Mouse (Mus musculus) CD4-positive helper T cell, adult 2 months (primary cell): ENCODE data around the gene Atr.
"Not testable (repeated sequence)": the region's sequence is repeated elsewhere in the genome, so short reads cannot be mapped to it uniquely, and the experiment has no call there.

Source experiments
- DNase-seq: peaks from one replicate; pipeline ENCODE4 v3.0.0-alpha.2; 2012; ENCODE audit warnings: low read depth, missing footprints, low spot score

Gene Atr

GRCm38 (mm10) chr9:95932855-95933254 is 75.5 kb downstream of the Atr start:
- DNase-seq = peak; percentile 5

- no peak for DNase-seq
Observed at GRCm38 (mm10) chr9:95953658-95954057, 96.3 kb downstream of the Atr start.

- DNase-seq = no peak
Observed at GRCm38 (mm10) chr9:95954226-95954584, 96.8 kb downstream of the Atr start.

- DNase-seq = peak; percentile 95
Observed at GRCm38 (mm10) chr9:95954585-95955461, 97.4 kb downstream of the Atr start, which contains the start of gene Xrn1. Gene Xrn1, plus strand, starts transcription at chr9:95954760.

- DNase-seq = no peak
Observed at GRCm38 (mm10) chr9:95957611-95958010, 100.2 kb downstream of the Atr start.

- peak; percentile 14 for DNase-seq
Observed at GRCm38 (mm10) chr9:95958041-95958730, 100.8 kb downstream of the Atr start.

- DNase-seq = not testable (repeated sequence)
Observed at GRCm38 (mm10) chr9:95958731-95959105, 101.3 kb downstream of the Atr start.

- peak; percentile 24 for DNase-seq
Observed at GRCm38 (mm10) chr9:95959246-95959645, 101.8 kb downstream of the Atr start.

GRCm38 (mm10) chr9:95959732-95960428 is 102.5 kb downstream of the Atr start:
- peak; percentile 41 for DNase-seq

- no peak for DNase-seq
Observed at GRCm38 (mm10) chr9:95961058-95961457, 103.7 kb downstream of the Atr start.

- no peak for DNase-seq
Observed at GRCm38 (mm10) chr9:95964037-95964436, 106.6 kb downstream of the Atr start.

GRCm38 (mm10) chr9:95978279-95978678 is 120.9 kb downstream of the Atr start:
- no peak for DNase-seq

GRCm38 (mm10) chr9:95979896-95980295 is 122.5 kb downstream of the Atr start:
- no peak for DNase-seq

GRCm38 (mm10) chr9:95992255-95992654 is 134.9 kb downstream of the Atr start:
- no peak for DNase-seq
